Mouse (Mus musculus) 416B (cell line): Measurements from ENCODE around the gene Map3k6.

Experiments used
- DNase-seq: peaks from one replicate; pipeline ENCODE4 v3.0.0; 2011; ENCODE audit warnings: low read depth

Gene Map3k6

DNA sequence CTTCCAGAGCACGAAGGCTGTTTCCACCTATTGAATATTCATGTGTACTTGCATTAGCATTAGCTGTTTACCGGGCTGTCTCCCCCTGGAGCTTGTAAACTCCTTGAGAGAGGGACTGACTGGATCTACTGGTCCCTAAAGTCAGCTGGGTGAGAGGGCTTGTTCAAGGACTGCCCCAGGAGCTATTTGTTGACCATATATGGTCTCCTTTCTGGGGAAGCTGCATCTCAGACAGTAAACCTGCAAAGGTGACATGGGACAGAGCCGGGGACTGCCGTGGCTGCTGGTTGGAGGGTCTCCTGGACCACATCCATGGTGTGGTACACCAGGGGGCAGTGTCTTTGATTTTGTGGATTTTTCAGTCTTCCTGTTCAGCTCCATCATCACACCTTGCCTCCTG lies 42.0 kb downstream of the Map3k6 start:
- no peak for DNase-seq

DNA sequence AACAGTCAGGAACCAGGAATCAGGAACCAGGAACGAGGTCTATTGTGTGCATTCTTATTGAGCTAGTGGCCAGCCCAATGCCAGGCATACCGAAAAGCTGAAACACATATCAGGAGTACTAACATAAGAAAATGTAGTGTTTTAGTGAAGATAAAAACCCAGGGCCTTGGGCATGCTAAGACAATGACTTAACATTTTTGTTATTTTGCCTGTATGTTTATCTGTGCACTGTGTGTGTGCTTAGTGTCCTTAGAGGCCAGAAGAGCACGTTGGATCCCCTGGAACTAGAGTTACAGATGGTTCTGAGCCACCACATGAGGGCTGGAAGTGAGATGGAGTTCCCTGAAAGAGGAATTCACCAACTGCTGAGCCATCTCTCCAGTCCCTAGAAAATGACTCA lies 44.7 kb downstream of the Map3k6 start:
- no peak for DNase-seq

DNA sequence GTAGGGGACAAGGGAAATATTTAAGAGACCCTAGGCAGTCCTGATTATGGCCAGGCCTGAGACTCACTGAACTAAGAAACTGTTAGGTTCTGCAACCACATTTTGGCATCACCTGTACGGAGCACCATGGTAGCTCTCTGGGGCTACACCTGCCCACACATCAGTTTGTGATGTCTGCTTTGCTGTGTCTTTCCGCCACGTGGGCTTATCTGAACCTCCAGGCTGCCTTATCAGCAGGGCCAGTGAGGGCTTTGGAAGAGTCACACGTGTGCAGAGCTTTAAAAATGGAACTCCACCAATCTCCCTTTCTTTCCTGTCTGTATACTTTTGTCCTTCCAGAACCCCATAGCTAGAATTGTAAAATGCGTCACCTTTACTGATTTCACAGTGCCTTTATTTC lies 45.3 kb downstream of the Map3k6 start:
- peak; percentile 64 for DNase-seq

DNA sequence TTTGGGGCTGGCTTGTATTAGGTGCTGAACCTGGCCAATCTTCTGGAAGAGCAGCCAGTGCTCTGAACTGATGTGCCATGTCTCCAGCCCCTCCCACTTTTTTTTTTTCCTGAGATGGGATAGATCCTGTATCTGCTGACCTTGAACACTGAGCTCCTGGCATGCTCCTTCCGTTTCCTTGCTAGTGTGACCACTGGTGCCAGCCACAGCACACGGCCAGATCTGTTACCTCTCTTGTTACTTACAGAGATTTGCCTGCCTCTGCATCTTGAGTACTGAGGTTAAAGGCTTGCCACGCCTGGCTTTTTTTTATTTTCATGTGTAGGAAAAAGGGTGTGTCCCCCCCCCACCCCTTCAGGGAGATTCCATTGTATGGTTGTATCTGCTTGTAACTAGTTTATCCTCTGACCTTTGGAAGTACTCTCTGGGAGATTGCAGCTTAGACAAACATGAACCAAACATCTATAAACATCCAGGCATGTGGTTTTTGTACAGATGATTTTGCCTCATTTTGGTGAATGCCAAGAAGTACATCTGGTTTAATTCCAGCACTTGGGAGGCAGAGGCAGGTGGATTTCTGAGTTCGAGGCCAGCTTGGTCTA lies 46.0 kb downstream of the Map3k6 start:
- DNase-seq, result peak; percentile 47

DNA sequence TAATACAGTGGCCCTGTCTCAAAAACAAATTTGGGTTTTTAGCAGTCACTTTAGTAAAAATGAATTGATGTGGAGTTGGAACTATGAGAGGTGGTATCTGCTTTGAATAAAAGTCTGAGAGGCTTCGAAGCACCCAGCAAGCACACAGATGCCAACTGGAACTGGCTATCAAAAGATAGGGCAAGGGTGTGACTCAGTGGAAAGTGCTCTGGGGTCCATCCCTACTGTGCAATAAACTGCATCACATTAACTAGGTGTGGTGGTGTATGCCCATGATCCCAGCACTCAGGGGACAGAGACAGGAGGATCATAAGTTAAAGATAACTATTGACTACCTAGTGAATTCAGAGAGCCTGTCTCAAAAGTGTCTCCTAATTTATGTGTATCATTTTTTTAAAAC lies 50.6 kb downstream of the Map3k6 start:
- DNase-seq, result no peak

DNA sequence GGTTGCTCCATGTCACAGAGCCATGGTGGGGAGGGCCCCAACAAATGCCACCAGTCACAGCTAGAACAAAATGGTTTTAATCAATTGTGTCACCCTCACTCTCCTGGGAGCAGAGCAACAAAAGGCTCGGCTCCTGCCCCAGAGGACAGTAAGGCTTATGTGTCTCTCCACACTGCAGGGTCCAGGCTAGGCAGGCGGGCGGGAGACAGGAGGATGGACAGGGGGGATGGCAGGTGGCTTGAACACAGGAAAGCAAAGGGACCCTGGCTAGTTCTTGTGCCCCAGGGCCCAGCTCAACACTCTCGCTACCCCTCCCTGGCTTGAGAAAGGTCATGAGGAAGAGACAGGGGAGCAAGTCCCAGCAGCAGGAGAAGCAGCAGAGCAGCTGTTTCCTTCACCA lies 51.8 kb downstream of the Map3k6 start:
- no peak for DNase-seq

DNA sequence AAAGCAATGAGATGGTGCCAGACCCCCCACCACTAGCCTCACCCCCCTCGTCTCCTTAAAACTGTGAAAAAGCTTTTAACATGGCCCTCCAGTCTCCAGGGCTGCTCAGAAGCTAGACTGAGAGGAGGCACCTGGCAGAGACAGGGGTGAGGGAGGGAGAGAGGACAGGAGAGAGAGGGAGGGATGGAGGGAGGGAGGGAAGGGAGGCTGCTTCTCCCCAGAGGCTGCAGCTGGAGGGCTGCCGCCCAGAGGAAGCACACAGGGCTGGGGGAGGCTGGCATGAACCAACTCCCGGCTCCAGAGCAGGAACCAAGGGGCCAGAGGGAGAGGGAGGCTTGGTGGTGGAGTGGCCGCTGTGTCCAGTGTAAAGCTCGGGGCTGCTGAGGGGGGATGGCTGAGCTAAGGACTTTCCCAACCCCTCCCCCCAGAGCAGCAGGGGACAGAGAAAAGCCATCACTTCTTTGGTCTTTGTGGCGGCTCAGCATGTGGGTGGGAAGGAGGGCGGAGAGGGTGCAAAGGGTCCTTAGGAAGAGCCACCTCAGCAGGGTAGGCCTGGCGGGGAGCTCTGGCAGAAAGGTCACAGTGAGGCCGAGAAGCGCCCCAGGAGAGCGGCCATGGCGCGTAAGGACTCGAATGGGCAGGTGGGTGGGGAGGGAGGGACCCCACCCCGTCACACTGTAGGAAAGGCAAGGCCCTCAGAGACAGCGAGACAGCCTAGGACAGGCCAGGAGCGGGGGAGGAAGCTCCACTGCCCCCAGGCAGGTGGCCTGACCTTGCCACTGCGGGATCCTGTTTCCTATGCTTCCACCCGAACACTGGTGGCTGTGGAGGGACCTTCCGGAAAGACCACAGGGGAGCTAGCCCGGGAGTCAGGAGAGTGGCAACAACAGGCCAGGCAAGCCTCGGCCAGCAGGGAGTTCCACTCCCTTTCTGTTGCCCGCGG lies 52.6 kb downstream of the Map3k6 start:
- no peak for DNase-seq

DNA sequence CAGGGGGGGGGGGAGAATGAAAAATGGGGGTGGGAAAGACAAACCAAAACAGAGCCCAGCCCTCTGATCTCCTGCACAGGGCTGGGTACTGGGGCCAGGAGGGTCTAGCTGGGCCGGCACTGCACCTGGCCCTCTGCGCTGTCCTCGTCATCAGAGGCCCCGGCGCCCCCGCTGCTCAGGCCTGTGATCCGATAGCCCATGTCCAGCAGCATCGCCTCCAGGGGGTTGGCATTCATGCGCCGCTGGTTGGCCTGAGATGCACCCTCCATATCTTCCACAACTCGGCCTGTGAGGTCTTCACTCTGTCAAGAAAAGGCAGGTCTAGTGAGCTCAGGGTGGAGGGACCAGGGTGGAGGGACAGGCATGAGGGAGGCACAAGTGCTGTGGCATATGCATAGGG lies 53.5 kb downstream of the Map3k6 start:
- no peak for DNase-seq

DNA sequence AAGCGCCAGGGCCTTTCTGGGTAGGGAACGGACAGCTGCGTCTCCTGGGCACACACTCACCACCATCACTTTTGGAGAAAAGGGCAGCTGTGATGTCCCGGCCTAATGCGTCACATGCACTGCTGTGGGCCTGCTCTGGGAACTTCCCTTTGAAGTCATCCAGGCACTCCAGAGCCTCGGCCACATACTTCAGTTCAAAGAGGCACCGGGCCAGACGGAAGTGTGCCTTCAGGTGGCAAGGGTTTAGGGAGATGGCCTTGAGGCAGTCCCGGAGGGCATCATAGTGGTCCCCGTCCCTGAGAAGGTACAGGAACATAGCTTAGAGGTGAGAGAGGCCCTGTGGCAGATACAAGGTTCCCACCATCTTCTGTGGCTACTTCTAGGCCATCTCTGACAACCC lies 56.7 kb downstream of the Map3k6 start:
- no peak for DNase-seq

DNA sequence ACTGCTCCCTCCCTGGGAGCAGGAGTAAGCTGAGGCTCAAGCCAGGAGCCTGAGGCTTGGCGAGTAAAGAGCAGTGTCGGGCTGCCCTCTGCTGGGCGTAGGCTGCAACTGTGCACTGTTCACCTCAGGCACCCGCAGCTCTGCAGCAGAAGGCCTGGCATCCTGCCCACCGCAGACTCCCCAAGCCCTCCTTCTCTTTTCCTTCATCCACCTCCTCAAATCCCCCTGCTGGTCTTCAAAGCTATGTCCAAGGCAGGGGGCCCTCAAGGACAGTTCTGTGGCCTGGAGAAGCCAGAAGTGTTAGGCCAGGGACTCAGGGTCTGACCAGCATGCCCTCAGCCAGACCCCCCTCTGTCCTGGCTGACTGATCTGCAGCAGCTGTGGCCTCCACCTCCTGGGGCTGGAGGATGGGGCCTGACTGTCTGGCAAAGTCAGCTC lies 57.2 kb downstream of the Map3k6 start:
- peak; percentile 69 for DNase-seq

DNA sequence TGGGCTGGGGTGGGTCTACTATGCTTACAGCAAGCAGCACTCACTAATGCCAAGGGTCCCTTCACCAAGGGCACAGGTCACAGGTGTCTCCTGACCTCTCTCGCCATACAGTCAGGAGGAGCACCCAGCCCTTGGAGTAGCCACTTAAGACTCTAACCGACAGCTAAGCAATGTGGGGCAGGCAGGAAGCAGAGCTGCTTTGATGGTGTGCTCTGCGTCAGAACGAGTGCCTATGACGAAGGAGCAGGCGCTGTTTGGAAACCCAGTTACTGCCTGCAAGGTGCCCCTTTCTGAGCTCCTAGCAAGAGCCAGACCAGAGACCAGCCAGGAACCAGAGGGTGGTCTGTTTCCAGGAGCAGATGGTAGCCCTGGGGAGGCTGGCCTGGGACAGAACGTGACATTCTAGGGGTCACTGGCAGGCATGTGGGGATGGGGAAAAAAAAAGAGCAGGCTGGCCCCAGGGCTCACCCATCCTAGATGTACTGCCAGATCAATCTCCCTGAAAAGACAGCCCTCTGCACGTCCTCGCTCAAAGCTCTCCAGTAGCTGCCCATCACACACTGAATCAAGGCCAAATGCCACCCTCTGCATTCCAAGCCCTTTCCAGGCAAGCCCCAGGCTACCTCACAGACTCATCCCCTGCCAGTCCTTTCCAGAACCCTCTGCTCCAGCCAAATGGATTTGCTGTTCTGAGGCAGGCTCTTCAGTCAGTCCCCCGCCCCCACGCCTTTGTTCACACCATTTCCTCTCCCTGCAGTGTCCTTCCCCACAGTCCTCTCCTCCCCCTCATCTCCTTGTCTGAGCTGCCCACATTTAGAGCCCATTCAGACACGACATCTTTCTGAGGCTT lies 58.1 kb downstream of the Map3k6 start:
- no peak for DNase-seq

DNA sequence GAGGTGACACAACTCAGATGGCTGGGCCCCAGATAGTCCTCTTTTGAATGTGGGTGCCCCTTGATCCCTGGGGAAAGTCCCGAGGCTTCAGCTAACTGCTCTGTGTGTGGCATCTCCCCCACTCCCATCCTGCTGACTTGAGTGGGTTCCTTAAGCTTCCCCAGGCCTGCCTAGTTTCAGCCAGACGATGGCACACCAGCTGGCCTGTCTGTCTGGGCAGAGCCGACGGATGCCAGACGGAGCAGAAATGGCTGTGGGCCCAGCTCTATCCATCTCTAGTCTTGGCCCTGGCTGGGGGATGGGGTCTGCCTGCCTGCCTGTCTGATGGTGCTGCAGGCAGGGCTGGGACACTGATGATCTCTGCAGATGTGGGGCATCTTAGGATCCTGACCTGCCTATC lies 59.1 kb downstream of the Map3k6 start:
- no peak for DNase-seq

DNA sequence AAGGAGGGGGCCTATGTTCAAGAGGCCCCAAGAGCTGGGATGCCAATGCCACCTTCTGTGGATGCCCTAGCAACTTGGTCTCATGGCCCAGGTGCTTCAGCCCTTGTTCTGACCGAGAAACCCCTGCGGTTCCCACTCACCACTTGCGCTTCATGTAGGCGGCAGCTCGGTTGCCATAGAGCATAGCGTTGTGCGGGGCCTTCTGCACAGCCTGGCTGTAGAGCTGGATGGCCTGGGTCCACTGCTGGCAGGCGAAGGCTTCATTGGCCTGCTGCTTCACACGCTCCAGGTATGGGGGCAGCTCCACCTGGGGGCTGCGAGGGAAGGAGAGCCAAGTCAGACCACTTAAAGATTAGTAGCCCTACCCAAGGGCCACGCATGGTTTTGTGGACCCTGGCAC lies 59.8 kb downstream of the Map3k6 start:
- no peak for DNase-seq

DNA sequence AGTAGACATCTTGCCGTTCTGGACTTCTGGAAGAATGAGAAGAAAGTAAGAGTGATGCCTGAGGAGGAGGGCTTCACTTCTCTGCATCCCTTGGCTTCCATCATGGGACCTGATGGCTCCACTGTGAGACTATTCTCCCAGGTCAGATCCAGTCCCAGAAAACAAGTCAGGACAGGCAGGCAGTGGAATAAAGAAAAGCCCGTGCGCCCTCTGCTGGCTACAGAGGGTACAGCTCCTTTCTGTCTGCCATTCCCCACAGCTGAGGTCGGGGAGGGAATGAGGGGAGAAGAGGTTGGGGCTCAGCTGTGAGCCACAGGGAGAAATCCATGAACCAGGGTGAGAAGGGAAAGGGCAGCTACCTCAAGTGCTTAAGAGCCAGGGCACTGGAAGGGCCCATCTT lies 61.2 kb downstream of the Map3k6 start:
- peak; percentile 45 for DNase-seq
